Mouse (Mus musculus) embryo, embryonic 10.5 days (tissue): ENCODE measurements around the gene AA986860.

Experiments used
- DNase-seq: peaks from one replicate; pipeline ENCODE4 v3.0.0-alpha.2; 2015; ENCODE audit warnings: low spot score

Gene AA986860

GRCm38 (mm10) chr1:130731741-130732337 lies at the start of gene AA986860:
AA986860 (plus strand) TSS chr1:130731976.
- peak; percentile 77 for DNase-seq

GRCm38 (mm10) chr1:130683905-130684304 lies 47.9 kb upstream of the AA986860 start:
- no peak for DNase-seq

GRCm38 (mm10) chr1:130698601-130699000 lies 33.2 kb upstream of the AA986860 start:
- DNase-seq, result no peak

- DNase-seq, result no peak
Observed at GRCm38 (mm10) chr1:130699937-130700633, 31.7 kb upstream of the AA986860 start.

- DNase-seq, result no peak
Observed at GRCm38 (mm10) chr1:130701976-130702375, 29.8 kb upstream of the AA986860 start.

GRCm38 (mm10) chr1:130703613-130704012 lies 28.2 kb upstream of the AA986860 start:
- DNase-seq, result no peak

- no peak for DNase-seq
Observed at GRCm38 (mm10) chr1:130710283-130711080, 21.3 kb upstream of the AA986860 start.

- DNase-seq, result no peak
Observed at GRCm38 (mm10) chr1:130714046-130714445, 17.7 kb upstream of the AA986860 start.

- peak; percentile 91 for DNase-seq
Observed at GRCm38 (mm10) chr1:130715561-130716217, 16.1 kb upstream of the AA986860 start, which contains the start of gene Gm29427. Gm29427 (minus strand) TSS chr1:130715799.

GRCm38 (mm10) chr1:130716218-130716512 lies 15.6 kb upstream of the AA986860 start:
- DNase-seq, result no peak

- peak; percentile 61 for DNase-seq
Observed at GRCm38 (mm10) chr1:130716513-130717290, 15.1 kb upstream of the AA986860 start.

- DNase-seq, result peak; percentile 93
Observed at GRCm38 (mm10) chr1:130717291-130717871, 14.4 kb upstream of the AA986860 start, which contains the start of gene Yod1. Yod1 (plus strand) TSS chr1:130717327.

GRCm38 (mm10) chr1:130724206-130724605 lies 7.6 kb upstream of the AA986860 start:
- DNase-seq, result no peak

- DNase-seq, result no peak
Observed at GRCm38 (mm10) chr1:130726396-130726795, 5.4 kb upstream of the AA986860 start.

- no peak for DNase-seq
Observed at GRCm38 (mm10) chr1:130728070-130728469, 3.7 kb upstream of the AA986860 start.

- DNase-seq, result no peak
Observed at GRCm38 (mm10) chr1:130728708-130729107, 3.1 kb upstream of the AA986860 start.

- DNase-seq, result no peak
Observed at GRCm38 (mm10) chr1:130729153-130729552, 2.6 kb upstream of the AA986860 start, which contains the start of gene Pfkfb2. Pfkfb2 (minus strand) TSS chr1:130729253.

GRCm38 (mm10) chr1:130732706-130733658 lies 1.2 kb downstream of the AA986860 start:
- DNase-seq, result no peak

- no peak for DNase-seq
Observed at GRCm38 (mm10) chr1:130733671-130734070, 1.9 kb downstream of the AA986860 start.

- no peak for DNase-seq
Observed at GRCm38 (mm10) chr1:130734452-130734851, 2.7 kb downstream of the AA986860 start.
